Mouse (Mus musculus) forebrain, postnatal 0 days (tissue): ENCODE results near the gene Vsig2. TPM values are rescaled to one million over a fixed set of nuclear protein-coding genes. Genes with fewer than 3 reads are reported as not detected.

Experiments
- ATAC-seq: fragments of 200-750 bp; cut with Nextera tagmentation; 2 replicates; pipeline ENCODE4 v1.8.0; 2017; ENCODE audit warnings: mild to moderate bottlenecking, moderate library complexity
- DNase-seq: peaks from one replicate; pipeline ENCODE4 v3.0.0-alpha.2; 2015
- H3K27ac ChIP-seq: fragments of 300-500 bp; sonication (generic); 2 replicates; pipeline ENCODE4 v1.5.1; 2014; ENCODE audit warnings: low read depth, mild to moderate bottlenecking, antibody characterized with exemption, low read length, moderate library complexity, mixed read lengths
- H3K27me3 ChIP-seq: fragments of 300-500 bp; sonication (generic); 2 replicates; pipeline ENCODE4 v1.6.1; 2014; ENCODE audit warnings: mild to moderate bottlenecking, low read length, mixed read lengths; ENCODE audit not compliant: insufficient read depth
- H3K36me3 ChIP-seq: fragments of 300-500 bp; sonication (generic); 2 replicates; pipeline ENCODE4 v1.6.1; 2014; ENCODE audit warnings: mild to moderate bottlenecking, moderate library complexity; ENCODE audit not compliant: insufficient read depth
- H3K4me1 ChIP-seq: fragments of 300-500 bp; sonication (generic); 2 replicates; pipeline ENCODE4 v1.6.1; 2014; ENCODE audit warnings: antibody characterized with exemption; ENCODE audit not compliant: insufficient read depth
- H3K4me2 ChIP-seq: fragments of 300-500 bp; sonication (generic); 2 replicates; pipeline ENCODE4 v1.6.1; 2014; ENCODE audit warnings: low read depth, mild to moderate bottlenecking, moderate library complexity
- H3K4me3 ChIP-seq: fragments of 300-500 bp; sonication (generic); 2 replicates; pipeline ENCODE4 v1.5.1; 2014; ENCODE audit warnings: low read depth, low read length, mixed read lengths
- H3K9ac ChIP-seq: fragments of 300-500 bp; sonication (generic); 2 replicates; pipeline ENCODE4 v1.6.1; 2014; ENCODE audit warnings: mild to moderate bottlenecking
- H3K9me3 ChIP-seq: fragments of 300-500 bp; sonication (generic); 2 replicates; pipeline ENCODE4 v1.6.1; 2016; ENCODE audit warnings: low read length
- CTCF ChIP-seq: sonication (generic); IDR thresholded peaks from 2 replicates; pipeline ENCODE4 v1.5.1; 2016; ENCODE audit warnings: antibody characterized with exemption, control low read depth, low read depth
- whole genome bisulfite sequencing: fragments of 180-500 bp; shearing (Covaris S2); extraction: QIAGEN DNeasy Blood & Tissue Kit; methylation state at CpG from one replicate; pipeline ENCODE4 v1.1.7; 2014; 5-methylcytosine and 5-hydroxymethylcytosine counted together
- polyA plus RNA-seq: library from polyadenylated mRNA; unstranded; fragments of >200 nt; fragmentation: Nextera tagmentation; extraction: Ambion mirVana; gene quantifications from 2 replicates; pipeline ENCODE4 v1.2.1, GENCODE M21; 2015
- total RNA-seq: library from RNA; depleted of rRNA; stranded (reverse); fragments of >200 nt; gene quantifications from 2 replicates; pipeline ENCODE4 v1.2.3, GENCODE M21; 2014; rRNA removed

Vsig2 gene
- total and polyA plus RNA-seq, 2 experiments from 2014 or later, result 1.3 to 2.4 TPM

DNA sequence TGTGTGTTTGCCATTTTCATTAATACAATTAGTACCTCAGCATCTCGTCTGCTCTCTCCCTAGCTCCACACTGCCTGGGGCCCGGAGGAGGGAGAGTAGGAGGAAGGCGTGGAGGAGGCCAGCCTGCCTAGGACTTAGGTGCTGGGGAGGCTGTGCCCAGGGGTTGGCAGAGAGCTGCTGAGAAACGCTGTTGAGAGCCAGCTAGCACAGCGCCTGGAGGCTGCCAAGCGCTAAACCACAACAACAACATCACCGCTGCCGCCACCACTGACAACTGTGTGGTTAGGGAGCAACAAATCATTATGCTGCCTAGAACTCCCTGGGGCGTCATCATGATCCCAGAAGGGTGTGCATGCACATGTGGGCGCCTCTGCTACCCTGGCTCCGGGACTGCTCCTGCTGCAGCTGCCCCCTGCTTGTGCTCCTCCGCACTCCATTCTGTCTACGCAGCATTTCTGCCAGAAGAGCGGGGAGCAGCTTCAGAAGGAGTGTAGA lies 37.4 kb downstream of the Vsig2 start:
- no peak for TF ChIP-seq CTCF
- Histone ChIP-seq H3K9me3 (no peaks in the 10 kb centered on the region), H3K4me1 (no peaks in the 10 kb centered on the region), H3K4me2 (peak overlapping the region; percentile 39), H3K27ac (peak overlapping the region; percentile 64), H3K9ac (no peak overlapping the region), H3K27me3 (no peaks in the 10 kb centered on the region), H3K4me3 (no peak overlapping the region), H3K36me3 (no peaks in the 10 kb centered on the region)
- 22% methylated on average over 14 of the region's 14 CpGs for WGBS
- DNase-seq (peak; percentile 63), ATAC-seq (peak; percentile 84)

DNA sequence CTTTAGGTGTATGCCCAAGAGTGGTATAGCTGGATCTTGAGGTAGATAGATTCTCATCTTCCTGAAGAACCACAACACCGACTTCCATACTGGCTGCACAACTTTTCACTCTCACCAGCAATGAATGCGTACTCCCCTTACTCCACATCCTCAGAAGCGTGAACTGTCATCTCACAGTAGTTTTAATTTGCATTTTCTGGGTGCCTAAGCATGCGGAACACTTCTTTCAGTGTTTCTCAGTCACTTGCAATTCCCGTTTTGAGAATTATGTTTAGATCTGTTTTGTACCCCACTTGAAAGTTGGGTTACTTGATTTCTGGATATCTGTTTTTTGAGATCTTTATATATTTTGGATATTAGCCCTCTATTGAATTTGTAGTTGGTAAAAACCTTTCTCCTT lies 44.5 kb downstream of the Vsig2 start:
- H3K4me1 ChIP-seq, result no peaks in the 10 kb centered on the region
- no peak overlapping the region for H3K27ac ChIP-seq
- no peak for TF ChIP-seq CTCF
- H3K4me2 ChIP-seq, result no peak overlapping the region
- H3K27me3 ChIP-seq, result no peaks in the 10 kb centered on the region
- no peaks in the 10 kb centered on the region for H3K36me3 ChIP-seq
- DNase-seq (no peak), ATAC-seq (no peak)
- no peaks in the 10 kb centered on the region for H3K9me3 ChIP-seq
- WGBS, result 88% methylated on average over 5 of the region's 5 CpGs
- H3K9ac ChIP-seq, result no peak overlapping the region
- H3K4me3 ChIP-seq, result no peak overlapping the region

DNA sequence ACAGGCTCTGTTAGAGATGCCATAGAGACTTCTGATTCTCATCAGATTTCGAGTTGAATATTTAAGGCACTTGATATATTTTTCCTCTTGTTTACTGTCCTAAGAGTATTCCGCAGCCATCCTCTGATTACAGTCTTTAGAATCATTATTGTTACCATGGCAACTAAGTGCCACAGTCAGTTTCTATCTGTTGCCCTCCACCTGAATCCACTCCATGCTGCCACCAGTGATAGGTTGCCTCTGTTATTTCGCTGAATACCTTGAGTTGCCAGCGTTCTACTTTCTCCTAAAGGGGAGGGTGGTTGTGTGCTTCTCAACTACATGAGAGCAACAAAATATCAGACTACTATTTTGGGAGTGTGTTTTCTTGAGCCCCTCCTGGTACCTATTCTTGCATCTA lies 47.7 kb downstream of the Vsig2 start:
- no peak for TF ChIP-seq CTCF
- Histone ChIP-seq H3K27ac (no peak overlapping the region), H3K4me1 (no peaks in the 10 kb centered on the region), H3K4me2 (no peak overlapping the region), H3K9me3 (no peaks in the 10 kb centered on the region), H3K36me3 (no peaks in the 10 kb centered on the region), H3K4me3 (no peak overlapping the region), H3K9ac (no peak overlapping the region), H3K27me3 (no peaks in the 10 kb centered on the region)
- no peak for DNase-seq
- 60% methylated on average over 4 of the region's 4 CpGs for WGBS
- ATAC-seq, result peak; percentile 43; the same call in 1 of the 2 replicates

DNA sequence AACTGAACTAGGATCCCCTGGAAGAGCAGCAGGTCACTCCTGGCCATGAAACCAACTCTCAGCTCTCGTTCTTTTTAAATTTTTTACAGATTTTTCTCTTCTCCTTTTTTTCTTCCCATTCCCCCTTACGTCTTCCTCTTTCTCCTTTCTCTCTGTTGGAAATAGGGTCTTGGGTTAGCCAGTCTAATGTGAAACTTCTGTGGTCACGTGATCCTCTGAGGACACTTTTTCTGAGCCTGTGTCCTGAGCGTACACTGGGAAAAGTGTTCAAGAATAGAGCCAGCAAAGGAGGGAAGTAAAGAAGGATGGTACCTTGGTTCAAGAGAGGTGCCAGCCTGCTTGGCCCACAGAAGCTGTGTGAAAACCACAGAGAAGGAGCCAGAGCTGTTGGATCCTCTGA lies 51.3 kb downstream of the Vsig2 start:
- DNase-seq (no peak), ATAC-seq (no peak)
- Histone ChIP-seq H3K4me3 (no peak overlapping the region), H3K27me3 (no peaks in the 10 kb centered on the region), H3K9me3 (no peaks in the 10 kb centered on the region), H3K27ac (no peak overlapping the region), H3K4me1 (no peaks in the 10 kb centered on the region), H3K9ac (no peak overlapping the region), H3K4me2 (no peak overlapping the region), H3K36me3 (no peaks in the 10 kb centered on the region)
- TF ChIP-seq CTCF, result no peak
- 86% methylated on average over 4 of the region's 4 CpGs for WGBS

DNA sequence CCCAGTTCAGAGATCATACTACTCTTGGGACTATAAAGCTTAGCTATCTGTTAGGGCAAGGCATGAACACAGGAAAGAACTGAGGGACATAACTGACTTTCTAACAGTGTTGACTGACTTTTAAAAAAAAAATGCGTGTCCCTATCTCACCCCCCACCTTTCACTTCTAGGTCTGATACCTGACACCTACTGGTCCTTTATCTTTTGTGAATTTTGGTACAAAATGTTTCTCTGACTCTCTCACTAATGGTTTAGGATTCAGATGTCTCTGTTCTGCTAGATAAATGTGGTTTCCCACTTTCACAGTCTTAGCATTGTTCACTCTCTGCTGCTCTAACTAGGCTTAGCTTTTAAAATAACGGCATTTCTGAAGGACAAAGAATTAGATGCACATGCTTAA lies 53.0 kb downstream of the Vsig2 start:
- H3K4me2 ChIP-seq, result no peak overlapping the region
- H3K27ac ChIP-seq, result no peak overlapping the region
- no peaks in the 10 kb centered on the region for H3K36me3 ChIP-seq
- H3K27me3 ChIP-seq, result no peaks in the 10 kb centered on the region
- no peak for TF ChIP-seq CTCF
- no peak overlapping the region for H3K4me3 ChIP-seq
- H3K9me3 ChIP-seq, result no peaks in the 10 kb centered on the region
- no peaks in the 10 kb centered on the region for H3K4me1 ChIP-seq
- no peak overlapping the region for H3K9ac ChIP-seq
- 70% methylated on average over 2 of the region's 2 CpGs for WGBS
- ATAC-seq, result no peak
- no peak for DNase-seq

DNA sequence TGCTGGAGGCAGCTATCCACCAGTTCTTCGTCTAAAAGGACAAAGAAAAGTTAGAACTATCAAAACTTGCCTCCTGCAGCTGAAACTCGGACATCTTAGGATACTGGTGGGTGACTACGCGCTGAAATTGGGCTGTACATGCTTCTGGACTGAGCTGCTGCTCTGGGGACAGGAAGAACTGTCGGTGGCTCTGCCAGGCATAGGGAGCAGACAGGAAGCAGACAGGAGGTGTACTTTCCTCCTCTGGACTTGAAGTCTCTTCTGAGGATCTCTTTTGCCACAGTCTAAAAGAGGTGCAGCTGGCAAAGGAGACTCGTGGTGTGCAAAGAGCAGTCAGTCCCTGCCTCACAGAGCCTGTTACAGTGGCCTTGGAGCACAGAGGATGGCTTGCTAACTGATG lies 53.6 kb downstream of the Vsig2 start:
- Histone ChIP-seq H3K9me3 (no peaks in the 10 kb centered on the region), H3K9ac (no peak overlapping the region), H3K4me1 (no peaks in the 10 kb centered on the region), H3K36me3 (no peaks in the 10 kb centered on the region), H3K4me3 (no peak overlapping the region), H3K27ac (no peak overlapping the region), H3K27me3 (no peaks in the 10 kb centered on the region), H3K4me2 (no peak overlapping the region)
- ATAC-seq (no peak), DNase-seq (no peak)
- no peak for TF ChIP-seq CTCF
- 58% methylated on average over 6 of the region's 6 CpGs for WGBS

DNA sequence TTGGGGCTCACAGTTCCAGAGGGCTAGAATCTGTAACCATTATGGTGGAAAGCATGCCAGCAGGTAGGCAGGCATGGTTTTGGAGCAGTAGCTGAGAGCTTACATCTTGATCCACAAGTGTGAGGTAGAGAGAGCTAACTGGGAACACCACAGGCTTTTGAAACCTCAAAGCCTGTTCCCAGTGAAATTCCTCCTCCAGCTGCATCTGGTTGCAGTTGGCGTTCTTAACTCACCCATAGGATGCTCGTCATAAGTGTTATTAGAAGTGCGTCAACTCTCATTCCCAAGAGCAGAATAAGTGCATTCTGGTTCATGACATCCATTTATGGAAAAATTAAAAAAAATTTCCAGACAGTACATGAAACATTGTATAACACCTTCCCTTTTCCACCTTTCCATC lies 54.6 kb downstream of the Vsig2 start:
- Histone ChIP-seq H3K36me3 (no peaks in the 10 kb centered on the region), H3K4me2 (no peak overlapping the region), H3K9me3 (no peaks in the 10 kb centered on the region), H3K27me3 (no peaks in the 10 kb centered on the region), H3K4me1 (no peaks in the 10 kb centered on the region), H3K27ac (no peak overlapping the region), H3K9ac (no peak overlapping the region), H3K4me3 (no peak overlapping the region)
- ATAC-seq (no peak), DNase-seq (no peak)
- no peak for TF ChIP-seq CTCF
- 82% methylated on average over 3 of the region's 3 CpGs for WGBS

Other genes with a start within 250 kb of the Vsig2 start
- gene Ccdc15, start 190.8 kb upstream of the Vsig2 start, total RNA-seq, result 6.3 and 8.7 TPM in 2 replicates
- gene Ccdc15, start 190.8 kb upstream of the Vsig2 start, polyA plus RNA-seq, result 4.2 and 7.8 TPM in 2 replicates
- gene Hepacam, start 171.9 kb upstream of the Vsig2 start, total RNA-seq, result 11.8 and 17.2 TPM in 2 replicates
- gene Hepacam, start 171.9 kb upstream of the Vsig2 start, polyA plus RNA-seq, result 27.8 and 39.8 TPM in 2 replicates
- 4.1 and 9.6 TPM in 2 replicates for gene Robo4, start 137.4 kb upstream of the Vsig2 start, total RNA-seq
- 3.1 and 3.3 TPM in 2 replicates for gene Robo4, start 137.4 kb upstream of the Vsig2 start, polyA plus RNA-seq
- 1.2 and 1.9 TPM in 2 replicates for gene Robo3, start 106.0 kb upstream of the Vsig2 start, total RNA-seq
- 0.48 and 1.5 TPM in 2 replicates for gene Robo3, start 106.0 kb upstream of the Vsig2 start, polyA plus RNA-seq
- gene Msantd2, start 49.9 kb upstream of the Vsig2 start, total RNA-seq, result 43.3 and 122 TPM in 2 replicates
- gene Msantd2, start 49.9 kb upstream of the Vsig2 start, polyA plus RNA-seq, result 15.3 and 19.5 TPM in 2 replicates
- 29.0 and 144 TPM in 2 replicates for gene Esam, start 11.2 kb upstream of the Vsig2 start, total RNA-seq
- 36.3 and 37.3 TPM in 2 replicates for gene Esam, start 11.2 kb upstream of the Vsig2 start, polyA plus RNA-seq
- 76.2 and 112 TPM in 2 replicates for gene Nrgn, start 13.6 kb downstream of the Vsig2 start, total RNA-seq
- 152 and 176 TPM in 2 replicates for gene Nrgn, start 13.6 kb downstream of the Vsig2 start, polyA plus RNA-seq
- gene Siae, start 16.4 kb downstream of the Vsig2 start, total RNA-seq, result 9.2 and 13.8 TPM in 2 replicates
- 8.9 and 13.7 TPM in 2 replicates for gene Siae, start 16.4 kb downstream of the Vsig2 start, polyA plus RNA-seq
- 2.4 and 5.3 TPM in 2 replicates for gene Spa17, start 74.5 kb downstream of the Vsig2 start, total RNA-seq
- gene Spa17, start 74.5 kb downstream of the Vsig2 start, polyA plus RNA-seq, result 10.2 and 10.8 TPM in 2 replicates
- 63.5 and 72.6 TPM in 2 replicates for gene Tbrg1, start 118.1 kb downstream of the Vsig2 start, total RNA-seq
- 84.3 and 97.0 TPM in 2 replicates for gene Tbrg1, start 118.1 kb downstream of the Vsig2 start, polyA plus RNA-seq
- 0.08 and 1.8 TPM in 2 replicates for gene Panx3, start 130.0 kb downstream of the Vsig2 start, total RNA-seq
- gene Panx3, start 130.0 kb downstream of the Vsig2 start, polyA plus RNA-seq, result not detected in 2 replicates
- not detected in 2 replicates for gene Olfr160, start 177.0 kb downstream of the Vsig2 start, total RNA-seq
- not detected in 2 replicates for gene Olfr160, start 177.0 kb downstream of the Vsig2 start, polyA plus RNA-seq
- gene Olfr874, start 205.9 kb downstream of the Vsig2 start, total RNA-seq, result not detected in 2 replicates
- not detected in 2 replicates for gene Olfr874, start 205.9 kb downstream of the Vsig2 start, polyA plus RNA-seq
- not detected in 2 replicates for gene Olfr875, start 232.6 kb downstream of the Vsig2 start, total RNA-seq
- gene Olfr875, start 232.6 kb downstream of the Vsig2 start, polyA plus RNA-seq, result 0.16 TPM in 1 of 2 replicates, not detected in the other